Mouse (Mus musculus) cortical plate, adult 2 months (tissue): ENCODE data around the gene Gpc1. TPM values are rescaled to one million over a fixed set of nuclear protein-coding genes. Genes with fewer than 3 reads are reported as not detected.

Source experiments
- H3K27ac ChIP-seq: fragments of 200-500 bp; 2 replicates; pipeline ENCODE4 v1.5.1; 2012; ENCODE audit warnings: low read length, control low read depth, inconsistent platforms; ENCODE audit not compliant: insufficient read depth
- H3K4me1 ChIP-seq: fragments of 200-500 bp; 2 replicates; pipeline ENCODE4 v1.6.1; 2011; ENCODE audit warnings: low read length; ENCODE audit not compliant: control insufficient read depth, insufficient read depth
- H3K4me3 ChIP-seq: fragments of 200-500 bp; 2 replicates; pipeline ENCODE4 v1.5.1; 2011; ENCODE audit warnings: mild to moderate bottlenecking, low read length, control low read depth; ENCODE audit not compliant: insufficient read depth
- CTCF ChIP-seq: fragments of 200-500 bp; IDR thresholded peaks from 2 replicates; pipeline ENCODE4 v1.5.1; 2011; ENCODE audit warnings: mild to moderate bottlenecking, control low read depth, low read length; ENCODE audit not compliant: insufficient read depth; ENCODE audit errors: extremely low read depth
- POLR2A ChIP-seq: fragments of 200-500 bp; IDR thresholded peaks from 2 replicates; pipeline ENCODE4 v1.6.1; 2011; ENCODE audit warnings: mild to moderate bottlenecking, low read length, control low read depth; ENCODE audit not compliant: insufficient read depth; ENCODE audit errors: extremely low read depth
- polyA plus RNA-seq: library from polyadenylated mRNA; depleted of rRNA; stranded (reverse); fragments of >200 nt; gene quantifications from 2 replicates; pipeline ENCODE4 v1.2.3, GENCODE M21; 2012

The Gpc1 gene
- polyA plus RNA-seq, 1 experiment = 49.5 TPM

GRCm38 (mm10) chr1:92832011-92833010, 866 bp downstream of the Gpc1 start:
- peaks cover 3% of the 10 kb centered on the region; the same call in 1 of the 2 replicates for H3K4me1 ChIP-seq
- peak overlapping the region; percentile 77 for H3K4me3 ChIP-seq
- TF ChIP-seq CTCF = no peak
- TF ChIP-seq POLR2A = no peak

GRCm38 (mm10) chr1:92833987-92834706, 2.7 kb downstream of the Gpc1 start:
- peak overlapping the region; percentile 77; the same call in 1 of the 2 replicates for H3K4me3 ChIP-seq
- TF ChIP-seq CTCF (peak; percentile 64), POLR2A (no peak)
- H3K4me1 ChIP-seq = peaks cover 3% of the 10 kb centered on the region; the same call in 1 of the 2 replicates
- H3K27ac ChIP-seq = no peak overlapping the region

More at GRCm38 (mm10) chr1:92832011-92833010, 866 bp downstream of the Gpc1 start:
- H3K27ac ChIP-seq = peak overlapping the region; percentile 83; the same call in 1 of the 2 replicates

- Histone ChIP-seq H3K4me1 (peaks cover 3% of the 10 kb centered on the region; the same call in 1 of the 2 replicates), H3K4me3 (no peak overlapping the region), H3K27ac (no peak overlapping the region)
- TF ChIP-seq POLR2A (no peak), CTCF (no peak)
Observed at GRCm38 (mm10) chr1:92837931-92838833, 6.7 kb downstream of the Gpc1 start.

- Histone ChIP-seq H3K4me1 (peaks cover under 1% of the 10 kb centered on the region; the same call in 1 of the 2 replicates), H3K27ac (no peak overlapping the region), H3K4me3 (no peak overlapping the region)
- no peak for TF ChIP-seq CTCF
- TF ChIP-seq POLR2A = no peak
Observed at GRCm38 (mm10) chr1:92839211-92839610, 7.8 kb downstream of the Gpc1 start.

GRCm38 (mm10) chr1:92840231-92840890, 8.9 kb downstream of the Gpc1 start:
- peak; percentile 50 for TF ChIP-seq CTCF
- TF ChIP-seq POLR2A = no peak
- H3K27ac ChIP-seq = no peak overlapping the region
- H3K4me3 ChIP-seq = no peak overlapping the region
- H3K4me1 ChIP-seq = no peaks in the 10 kb centered on the region

- Histone ChIP-seq H3K4me1 (no peaks in the 10 kb centered on the region), H3K27ac (no peak overlapping the region), H3K4me3 (no peak overlapping the region)
- TF ChIP-seq POLR2A (no peak), CTCF (no peak)
Observed at GRCm38 (mm10) chr1:92841427-92841826, 10.0 kb downstream of the Gpc1 start.

GRCm38 (mm10) chr1:92845889-92846288, 14.4 kb downstream of the Gpc1 start:
- no peak for TF ChIP-seq POLR2A
- no peak overlapping the region for H3K27ac ChIP-seq
- no peak overlapping the region for H3K4me3 ChIP-seq
- H3K4me1 ChIP-seq = peaks cover 6% of the 10 kb centered on the region

- Histone ChIP-seq H3K27ac (peak overlapping the region; percentile 51), H3K4me1 (peaks cover 6% of the 10 kb centered on the region), H3K4me3 (peak overlapping the region; percentile 64)
- TF ChIP-seq POLR2A = no peak
- TF ChIP-seq CTCF = no peak
Observed at GRCm38 (mm10) chr1:92847873-92848839, 16.7 kb downstream of the Gpc1 start.
